Mouse (Mus musculus): ENCODE data around the gene Btd.

GRCm38 (mm10) chr14:31641506-31642155 lies 803 bp downstream of the Btd start:
- TF ChIP-seq CTCF (IDR thresholded peaks at IDR 0.05; ENCODE audit: extremely low read depth, insufficient read depth, low read length) (no peak), POLR2A (IDR thresholded peaks at IDR 0.05; ENCODE audit: extremely low read depth, insufficient read depth, low read length) (no peak)

Data from cortical plate, adult 2 months (tissue).